Mouse (Mus musculus) forebrain, postnatal 0 days (tissue): ENCODE data around the gene Raph1. TPM values are rescaled to one million over a fixed set of nuclear protein-coding genes. Genes with fewer than 3 reads are reported as not detected.
"Not testable (repeated sequence)": the region's sequence is repeated elsewhere in the genome, so short reads cannot be mapped to it uniquely, and the experiment has no call there.

Experiments
- ATAC-seq: fragments of 200-750 bp; cut with Nextera tagmentation; 2 replicates; pipeline ENCODE4 v1.8.0; 2017; ENCODE audit warnings: mild to moderate bottlenecking, moderate library complexity
- DNase-seq: peaks from one replicate; pipeline ENCODE4 v3.0.0-alpha.2; 2015
- H3K27ac ChIP-seq: fragments of 300-500 bp; sonication (generic); 2 replicates; pipeline ENCODE4 v1.5.1; 2014; ENCODE audit warnings: low read depth, mild to moderate bottlenecking, antibody characterized with exemption, low read length, moderate library complexity, mixed read lengths
- H3K27me3 ChIP-seq: fragments of 300-500 bp; sonication (generic); 2 replicates; pipeline ENCODE4 v1.6.1; 2014; ENCODE audit warnings: mild to moderate bottlenecking, low read length, mixed read lengths; ENCODE audit not compliant: insufficient read depth
- H3K36me3 ChIP-seq: fragments of 300-500 bp; sonication (generic); 2 replicates; pipeline ENCODE4 v1.6.1; 2014; ENCODE audit warnings: mild to moderate bottlenecking, moderate library complexity; ENCODE audit not compliant: insufficient read depth
- H3K4me1 ChIP-seq: fragments of 300-500 bp; sonication (generic); 2 replicates; pipeline ENCODE4 v1.6.1; 2014; ENCODE audit warnings: antibody characterized with exemption; ENCODE audit not compliant: insufficient read depth
- H3K4me2 ChIP-seq: fragments of 300-500 bp; sonication (generic); 2 replicates; pipeline ENCODE4 v1.6.1; 2014; ENCODE audit warnings: low read depth, mild to moderate bottlenecking, moderate library complexity
- H3K4me3 ChIP-seq: fragments of 300-500 bp; sonication (generic); 2 replicates; pipeline ENCODE4 v1.5.1; 2014; ENCODE audit warnings: low read depth, low read length, mixed read lengths
- H3K9ac ChIP-seq: fragments of 300-500 bp; sonication (generic); 2 replicates; pipeline ENCODE4 v1.6.1; 2014; ENCODE audit warnings: mild to moderate bottlenecking
- H3K9me3 ChIP-seq: fragments of 300-500 bp; sonication (generic); 2 replicates; pipeline ENCODE4 v1.6.1; 2016; ENCODE audit warnings: low read length
- CTCF ChIP-seq: sonication (generic); IDR thresholded peaks from 2 replicates; pipeline ENCODE4 v1.5.1; 2016; ENCODE audit warnings: antibody characterized with exemption, control low read depth, low read depth
- WGBS: fragments of 180-500 bp; shearing (Covaris S2); extraction: QIAGEN DNeasy Blood & Tissue Kit; methylation state at CpG from one replicate; pipeline ENCODE4 v1.1.7; 2014; 5-methylcytosine and 5-hydroxymethylcytosine counted together
- microRNA-seq, 2 experiments: library from miRNA; unstranded; fragments of <30 nt; microRNA quantifications; one replicate each; pipeline ENCODE4; 2016
- polyA plus RNA-seq: library from polyadenylated mRNA; unstranded; fragments of >200 nt; fragmentation: Nextera tagmentation; extraction: Ambion mirVana; gene quantifications from 2 replicates; pipeline ENCODE4 v1.2.1, GENCODE M21; 2015
- total RNA-seq: library from RNA; depleted of rRNA; stranded (reverse); fragments of >200 nt; gene quantifications from 2 replicates; pipeline ENCODE4 v1.2.3, GENCODE M21; 2014; rRNA removed

Raph1 gene
- total and polyA plus RNA-seq, 2 experiments from 2014 or later, result 12.4 to 32.5 TPM

GRCm38 (mm10) chr1:60447067-60447466 is 119.8 kb downstream of the Raph1 start:
- DNase-seq, result no peak
- Histone ChIP-seq H3K4me2 (no peak overlapping the region), H3K4me3 (no peak overlapping the region), H3K27ac (no peak overlapping the region), H3K27me3 (no peaks in the 10 kb centered on the region), H3K4me1 (no peaks in the 10 kb centered on the region), H3K9ac (no peak overlapping the region), H3K9me3 (no peaks in the 10 kb centered on the region), H3K36me3 (peaks cover 13% of the 10 kb centered on the region)
- peak; percentile 34; the same call in 1 of the 2 replicates for TF ChIP-seq CTCF
- WGBS, result 89% methylated on average over 12 of the region's 12 CpGs
- ATAC-seq, result no peak

GRCm38 (mm10) chr1:60441438-60441837 is 125.5 kb downstream of the Raph1 start:
- H3K9ac ChIP-seq, DNase-seq, H3K9me3 ChIP-seq, H3K4me1 ChIP-seq, ATAC-seq, H3K4me3 ChIP-seq, H3K4me2 ChIP-seq, H3K27me3 ChIP-seq, H3K27ac ChIP-seq, H3K36me3 ChIP-seq: not testable (repeated sequence)
- 79% methylated on average over 5 of the region's 5 CpGs for WGBS

DNA sequence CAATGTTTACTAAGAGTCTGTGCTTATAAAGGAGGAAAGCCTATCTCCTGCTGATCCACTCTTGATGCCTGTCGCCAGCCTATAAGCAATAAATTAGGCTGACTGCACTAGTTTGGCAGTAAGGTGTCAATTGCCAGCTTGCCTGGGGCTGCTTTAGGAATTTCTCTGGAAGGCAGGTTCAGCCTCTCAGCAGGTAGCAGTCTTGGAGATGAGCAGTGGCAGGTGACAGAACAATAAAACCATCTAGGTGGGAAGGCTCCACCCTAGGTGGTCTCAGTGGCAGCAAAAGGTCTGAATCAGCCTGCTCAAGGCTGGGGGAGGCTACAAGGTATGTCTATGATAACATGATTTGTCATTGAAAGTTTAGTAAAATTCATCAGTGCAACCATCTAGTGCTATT is 134.4 kb downstream of the Raph1 start:
- no peak for TF ChIP-seq CTCF
- no peak overlapping the region for H3K4me3 ChIP-seq

More for the DNA sequence above, 134.4 kb downstream of the Raph1 start:
- WGBS, result 22% methylated on average over 1 of the region's 1 CpGs
- Histone ChIP-seq H3K4me1 (no peaks in the 10 kb centered on the region), H3K27me3 (no peaks in the 10 kb centered on the region), H3K4me2 (no peak overlapping the region), H3K9ac (no peak overlapping the region), H3K9me3 (no peaks in the 10 kb centered on the region), H3K36me3 (no peaks in the 10 kb centered on the region), H3K27ac (no peak overlapping the region)
- DNase-seq (no peak), ATAC-seq (no peak)

Small RNAs within 50 kb of the gene (microRNA-seq; reads per million reads assigned to microRNA genes)
- gene Gm23762, result 0 reads per million in 2 experiments

Other genes starting within 250 kb of the Raph1 start
- 21.5 and 22.3 TPM in 2 replicates for gene Cyp20a1, start 223.8 kb downstream of the Raph1 start, total RNA-seq
- 11.1 and 12.9 TPM in 2 replicates for gene Cyp20a1, start 223.8 kb downstream of the Raph1 start, polyA plus RNA-seq
- gene Abi2, start 157.5 kb downstream of the Raph1 start, total RNA-seq, result 300 and 336 TPM in 2 replicates
- gene Abi2, start 157.5 kb downstream of the Raph1 start, polyA plus RNA-seq, result 99.5 and 116 TPM in 2 replicates
- 0.05 TPM in 1 of 2 replicates, not detected in the other for gene Cd28, start 149.7 kb upstream of the Raph1 start, total RNA-seq
- 0.03 and 0.08 TPM in 2 replicates for gene Cd28, start 149.7 kb upstream of the Raph1 start, polyA plus RNA-seq